Mouse (Mus musculus) spleen, adult 2 months (tissue): ENCODE data around the gene Nell1.

ENCODE experiments used
- CTCF ChIP-seq: fragments of 200-500 bp; IDR thresholded peaks from 2 replicates; pipeline ENCODE4 v1.5.1; 2011; ENCODE audit warnings: mild to moderate bottlenecking, inconsistent platforms; ENCODE audit not compliant: insufficient read depth, insufficient read length, insufficient replicate concordance; ENCODE audit errors: extremely low read depth
- POLR2A ChIP-seq: fragments of 200-500 bp; IDR thresholded peaks from 2 replicates; pipeline ENCODE4 v1.6.1; 2011; ENCODE audit warnings: low read depth, low read length, inconsistent platforms

DNA sequence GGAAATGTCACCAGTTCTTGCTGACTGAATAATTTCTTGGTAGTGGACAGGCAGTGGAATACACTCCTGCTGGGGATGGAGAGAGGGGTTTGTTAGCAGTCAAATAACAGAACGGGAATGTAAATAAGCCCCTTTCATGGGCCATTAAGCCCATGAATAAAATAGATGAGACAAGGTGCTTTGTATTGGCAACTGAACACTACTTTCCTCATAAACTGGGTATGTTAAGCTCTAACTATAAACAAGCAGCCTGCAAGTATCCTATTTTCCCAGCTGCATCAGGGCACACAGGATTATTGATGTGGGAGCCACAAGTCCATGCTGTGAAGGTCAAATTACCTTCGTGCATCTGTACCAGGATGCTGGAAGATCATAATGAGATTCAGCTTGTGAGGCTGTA lies 387.4 kb downstream of the Nell1 start:
- TF ChIP-seq CTCF (no peak), POLR2A (no peak)
